Mouse (Mus musculus): Measurements from ENCODE around the gene Klf5. TPM values are rescaled to one million over a fixed set of nuclear protein-coding genes. Genes with fewer than 3 reads are reported as not detected.

Klf5 gene
- polyA plus RNA-seq, 1 experiment from 2014 or later = 2.7 TPM

DNA sequence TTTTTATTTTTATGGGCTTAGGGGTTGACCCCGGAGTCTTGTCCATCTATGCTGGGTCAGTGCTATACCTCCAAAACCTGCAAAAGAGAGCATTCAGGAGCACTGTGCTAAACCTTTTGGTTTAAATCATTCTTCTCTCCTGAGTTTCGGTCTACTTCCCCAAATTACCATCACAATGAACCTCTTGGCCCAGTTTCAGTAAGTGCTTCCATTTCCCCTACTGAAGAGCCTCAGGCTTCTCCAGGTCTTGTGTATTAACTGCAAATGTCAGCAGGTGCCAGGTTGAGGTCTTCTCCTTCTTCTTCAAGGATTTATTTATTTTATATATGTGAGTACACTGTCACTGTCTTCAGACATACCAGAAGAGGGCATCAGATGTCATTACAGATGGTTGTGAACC lies 55.6 kb downstream of the Klf5 start:
- Histone ChIP-seq H3K9me3 (no peaks in the 10 kb centered on the region), H3K27ac (no peak overlapping the region), H3K4me1 (replicated peaks) (no peaks in the 10 kb centered on the region), H3K9ac (no peak overlapping the region), H3K4me3 (no peak overlapping the region), H3K36me3 (no peaks in the 10 kb centered on the region), H3K4me2 (no peak overlapping the region), H3K27me3 (no peaks in the 10 kb centered on the region)
- ATAC-seq (ENCODE audit: low FRiP score) = no peak
- 73% methylated on average over 2 of the region's 2 CpGs for WGBS

DNA sequence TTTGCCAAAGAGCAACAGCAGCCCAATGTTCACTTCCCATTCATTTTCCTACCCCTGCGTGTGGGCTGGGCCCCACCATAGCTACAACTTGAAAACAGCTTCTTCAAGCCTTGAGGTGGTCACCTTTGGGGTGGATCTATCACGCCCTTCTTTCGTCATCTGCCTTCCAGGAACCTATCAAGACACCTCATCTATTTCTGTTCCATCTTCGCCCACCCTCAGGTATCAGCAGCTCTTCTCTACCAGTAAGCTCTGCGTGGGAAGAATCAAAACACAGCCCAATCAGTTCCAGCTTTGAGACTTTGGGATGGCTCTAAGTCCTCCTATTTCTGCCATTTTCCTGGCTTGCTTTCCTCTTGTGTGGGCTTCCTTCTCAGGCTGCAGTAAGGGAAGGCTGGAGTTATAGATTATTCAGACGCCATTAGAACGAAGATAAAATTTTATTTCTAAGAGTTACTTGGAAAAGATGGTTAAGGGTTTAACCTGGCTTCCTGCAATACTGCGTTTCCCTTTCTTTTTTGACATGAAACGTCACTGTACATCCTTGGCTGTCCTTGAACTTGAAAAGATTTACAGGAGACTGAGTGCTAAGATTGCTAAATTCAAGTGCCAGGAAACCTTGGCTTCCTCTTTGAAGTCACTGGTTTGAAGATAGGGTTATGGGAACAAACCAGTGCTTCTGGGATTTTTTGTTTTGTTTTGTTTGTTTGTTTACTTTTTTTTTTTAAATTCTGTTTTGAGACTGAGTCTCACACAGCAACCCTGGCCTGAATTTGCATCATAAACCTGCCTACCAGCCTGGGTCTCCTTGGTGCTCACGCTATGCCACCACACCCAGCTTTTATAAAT lies 56.5 kb downstream of the Klf5 start:
- H3K27me3 ChIP-seq = no peaks in the 10 kb centered on the region
- H3K4me2 ChIP-seq = no peak overlapping the region
- H3K9ac ChIP-seq = no peak overlapping the region
- H3K9me3 ChIP-seq = no peaks in the 10 kb centered on the region
- H3K4me3 ChIP-seq = no peak overlapping the region
- no peak for ATAC-seq (ENCODE audit: low FRiP score)
- no peak overlapping the region for H3K27ac ChIP-seq
- WGBS = 96% methylated on average over 10 of the region's 10 CpGs
- H3K4me1 ChIP-seq (replicated peaks) = no peaks in the 10 kb centered on the region
- H3K36me3 ChIP-seq = no peaks in the 10 kb centered on the region

DNA sequence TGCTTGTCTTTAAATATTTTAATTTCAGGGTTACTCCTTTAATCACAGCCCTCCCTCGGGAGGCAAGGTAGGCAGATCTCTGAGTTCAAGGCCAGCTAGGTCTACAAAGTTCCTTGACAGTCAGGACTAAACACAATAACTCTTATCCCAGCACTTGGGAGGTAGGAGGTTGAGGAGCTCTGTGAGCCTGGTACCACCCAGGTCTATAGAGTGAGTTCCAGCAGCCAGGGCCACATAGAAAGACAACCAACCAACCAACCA lies 57.0 kb downstream of the Klf5 start:
- Histone ChIP-seq H3K27me3 (no peaks in the 10 kb centered on the region), H3K4me2 (no peak overlapping the region), H3K27ac (no peak overlapping the region), H3K9ac (no peak overlapping the region), H3K4me3 (no peak overlapping the region), H3K36me3 (no peaks in the 10 kb centered on the region), H3K4me1 (replicated peaks) (no peaks in the 10 kb centered on the region), H3K9me3 (no peaks in the 10 kb centered on the region)
- ATAC-seq (ENCODE audit: low FRiP score) = no peak
- 77% methylated on average over 1 of the region's 1 CpGs for WGBS

DNA sequence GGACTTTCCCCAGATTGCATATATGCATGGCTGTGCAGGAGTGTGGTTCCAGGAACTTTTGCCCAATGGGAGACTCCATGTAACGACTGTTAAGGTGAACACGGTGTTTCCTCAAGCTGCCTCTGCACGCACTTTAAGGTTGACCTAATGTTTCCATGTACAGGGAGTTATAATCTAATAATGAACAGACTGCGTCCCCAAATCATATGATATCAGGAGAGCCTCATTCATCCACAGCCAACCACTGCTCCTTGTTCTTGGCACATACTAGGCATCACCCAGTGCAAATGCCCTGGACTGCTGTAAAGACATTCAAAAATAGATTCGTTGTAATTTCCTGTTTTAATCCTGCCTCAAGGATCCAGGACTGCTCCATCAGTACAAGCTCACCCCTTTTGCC lies 64.5 kb downstream of the Klf5 start:
- H3K27ac ChIP-seq = no peak overlapping the region
- WGBS = 94% methylated on average over 5 of the region's 5 CpGs
- no peak overlapping the region for H3K4me2 ChIP-seq
- H3K9me3 ChIP-seq = no peaks in the 10 kb centered on the region
- ATAC-seq (ENCODE audit: low FRiP score) = no peak
- peaks cover 7% of the 10 kb centered on the region; the same call in 1 of the 2 replicates for H3K4me1 ChIP-seq (replicated peaks)
- no peaks in the 10 kb centered on the region for H3K36me3 ChIP-seq
- no peak overlapping the region for H3K9ac ChIP-seq
- no peaks in the 10 kb centered on the region for H3K27me3 ChIP-seq
- no peak overlapping the region for H3K4me3 ChIP-seq

DNA sequence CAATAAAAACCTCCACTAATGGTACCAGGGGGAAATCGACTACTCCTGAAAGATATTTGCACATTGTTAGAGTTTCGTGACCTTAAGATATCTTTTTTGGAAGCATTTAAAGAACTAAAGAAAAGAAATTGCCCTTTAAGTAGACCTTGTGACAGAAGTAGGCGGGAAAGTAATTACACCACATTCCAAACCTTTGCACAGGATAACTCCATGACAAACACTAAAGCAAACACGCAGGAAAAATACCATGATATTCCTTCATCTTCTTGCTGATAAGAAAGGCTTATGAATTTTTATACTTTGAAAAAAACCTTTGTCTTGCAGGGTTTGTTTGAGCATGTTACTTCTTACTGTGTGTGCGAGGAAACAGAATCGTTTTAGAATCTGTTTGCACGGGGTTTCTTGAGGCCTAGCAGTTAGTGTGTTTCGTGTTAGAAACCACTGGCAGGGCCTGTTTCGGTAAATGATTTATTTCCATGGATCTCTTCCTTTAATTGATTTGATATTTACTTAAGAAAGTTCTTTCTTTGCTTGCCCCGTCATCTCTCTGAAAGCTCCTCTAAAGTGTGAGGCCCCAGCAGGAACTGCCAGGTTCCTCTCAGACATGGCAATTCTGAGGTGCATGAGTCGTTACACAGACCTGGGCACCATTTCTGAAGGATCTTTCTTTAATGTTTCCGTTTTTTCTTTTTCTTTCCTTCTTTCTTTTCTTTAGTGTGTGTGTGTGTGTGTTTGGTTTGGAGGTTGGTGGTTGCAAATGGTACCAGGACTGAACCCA lies 65.7 kb downstream of the Klf5 start:
- no peaks in the 10 kb centered on the region for H3K36me3 ChIP-seq
- no peaks in the 10 kb centered on the region for H3K27me3 ChIP-seq
- no peaks in the 10 kb centered on the region for H3K9me3 ChIP-seq
- no peak for ATAC-seq (ENCODE audit: low FRiP score)
- H3K4me1 ChIP-seq (replicated peaks) = peaks cover 7% of the 10 kb centered on the region; the same call in 1 of the 2 replicates
- WGBS = 74% methylated on average over 12 of the region's 12 CpGs
- H3K4me3 ChIP-seq = no peak overlapping the region
- no peak overlapping the region for H3K9ac ChIP-seq
- H3K4me2 ChIP-seq = no peak overlapping the region
- H3K27ac ChIP-seq = no peak overlapping the region

Other genes starting within 250 kb of the Klf5 start
- gene Pibf1, start 199.3 kb upstream of the Klf5 start, polyA plus RNA-seq (2015; fragmentation: Nextera tagmentation; extraction: Ambion mirVana) = 17.6 and 19.8 TPM in 2 replicates
- 20.5 and 26.3 TPM in 2 replicates for gene Dis3, start 198.9 kb upstream of the Klf5 start, polyA plus RNA-seq (2015; fragmentation: Nextera tagmentation; extraction: Ambion mirVana)